Mouse (Mus musculus): ENCODE measurements at regions not wholly inside any gene's neighbourhood (a gene's known extent, or its start where the extent isn't known, plus 50 kb on each side); places are given as distances from the start of the nearest gene placed in this dataset.

- WGBS: 45% methylated on average over 2 of the region's 2 CpGs
- Histone ChIP-seq H3K4me2 (no peak overlapping the region), H3K4me3 (no peak overlapping the region), H3K4me1 (replicated peaks) (no peaks in the 10 kb centered on the region), H3K27me3 (no peaks in the 10 kb centered on the region), H3K9ac (no peak overlapping the region), H3K36me3 (no peaks in the 10 kb centered on the region), H3K27ac (no peak overlapping the region), H3K9me3 (replicated peaks) (no peaks in the 10 kb centered on the region)
- no peak for ATAC-seq (replicated peaks; ENCODE audit: insufficient number of reproducible peaks, insufficient read depth, low FRiP score, low read depth)
Observed at GRCm38 (mm10) chr1:12466255-12466654, 1052.3 kb downstream of the A830018L16Rik start.

GRCm38 (mm10) chr1:12478983-12479763, 1065.3 kb downstream of the A830018L16Rik start:
- Histone ChIP-seq H3K9ac (no peak overlapping the region), H3K27me3 (no peaks in the 10 kb centered on the region), H3K9me3 (replicated peaks) (no peaks in the 10 kb centered on the region), H3K4me2 (no peak overlapping the region), H3K36me3 (no peaks in the 10 kb centered on the region), H3K4me3 (no peak overlapping the region), H3K27ac (peak overlapping the region; percentile 65), H3K4me1 (replicated peaks) (0 out of 2 replicates have a peak, but pooled peaks cover 7% of the 10 kb centered on the region)
- 34% methylated on average over 5 of the region's 5 CpGs for WGBS
- ATAC-seq (replicated peaks; ENCODE audit: insufficient number of reproducible peaks, insufficient read depth, low FRiP score, low read depth): peak; percentile 50; the same call in 1 of the 2 replicates

- H3K4me3 ChIP-seq: no peak overlapping the region
- H3K4me2 ChIP-seq: no peak overlapping the region
- WGBS: 34% methylated on average over 3 of the region's 3 CpGs
- no peak overlapping the region for H3K9ac ChIP-seq
- no peaks in the 10 kb centered on the region for H3K36me3 ChIP-seq
- no peak overlapping the region for H3K27ac ChIP-seq
- H3K27me3 ChIP-seq: no peaks in the 10 kb centered on the region
- peaks cover 8% of the 10 kb centered on the region for H3K4me1 ChIP-seq (replicated peaks)
- H3K9me3 ChIP-seq (replicated peaks): no peaks in the 10 kb centered on the region
- no peak for ATAC-seq (replicated peaks; ENCODE audit: insufficient number of reproducible peaks, insufficient read depth, low FRiP score, low read depth)
Observed at GRCm38 (mm10) chr1:12500442-12500841, 1086.5 kb downstream of the A830018L16Rik start.

DNA sequence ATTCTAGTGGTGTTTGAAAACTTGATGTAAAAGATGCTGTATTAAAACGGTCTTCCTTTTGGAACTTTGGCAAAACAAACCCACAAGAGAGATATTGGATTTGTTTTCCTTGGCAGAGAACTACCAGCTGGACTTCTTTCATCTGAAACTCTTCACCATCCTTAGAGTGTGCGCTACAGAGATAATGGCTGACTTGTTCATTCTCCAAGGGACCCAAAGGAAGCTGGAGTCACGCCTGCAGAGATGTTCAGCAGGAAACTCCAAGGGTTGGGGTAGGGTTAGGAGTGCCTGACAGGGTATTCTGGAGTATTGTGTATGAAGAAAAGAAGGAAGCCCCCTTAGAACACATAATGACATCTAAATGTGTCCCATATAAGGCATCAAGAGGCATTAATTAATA, 1094.1 kb downstream of the A830018L16Rik start:
- no peak overlapping the region for H3K4me2 ChIP-seq
- no peak overlapping the region for H3K4me3 ChIP-seq
- no peak overlapping the region for H3K27ac ChIP-seq
- ATAC-seq (replicated peaks; ENCODE audit: insufficient number of reproducible peaks, insufficient read depth, low FRiP score, low read depth): peak; percentile 62; the same call in 1 of the 2 replicates
- H3K9ac ChIP-seq: no peak overlapping the region
- H3K36me3 ChIP-seq: no peaks in the 10 kb centered on the region
- WGBS: 43% methylated on average over 3 of the region's 3 CpGs
- no peaks in the 10 kb centered on the region for H3K4me1 ChIP-seq (replicated peaks)
- no peaks in the 10 kb centered on the region for H3K9me3 ChIP-seq (replicated peaks)
- H3K27me3 ChIP-seq: no peaks in the 10 kb centered on the region

- no peak for ATAC-seq (replicated peaks; ENCODE audit: insufficient number of reproducible peaks, insufficient read depth, low FRiP score, low read depth)
- Histone ChIP-seq H3K9ac (no peak overlapping the region), H3K27me3 (no peaks in the 10 kb centered on the region), H3K9me3 (replicated peaks) (no peaks in the 10 kb centered on the region), H3K4me3 (no peak overlapping the region), H3K4me2 (no peak overlapping the region), H3K27ac (no peak overlapping the region), H3K4me1 (replicated peaks) (no peaks in the 10 kb centered on the region), H3K36me3 (no peaks in the 10 kb centered on the region)
- WGBS: 69% methylated on average over 10 of the region's 10 CpGs
Observed at GRCm38 (mm10) chr1:12510129-12510816, 1096.4 kb downstream of the A830018L16Rik start.

DNA sequence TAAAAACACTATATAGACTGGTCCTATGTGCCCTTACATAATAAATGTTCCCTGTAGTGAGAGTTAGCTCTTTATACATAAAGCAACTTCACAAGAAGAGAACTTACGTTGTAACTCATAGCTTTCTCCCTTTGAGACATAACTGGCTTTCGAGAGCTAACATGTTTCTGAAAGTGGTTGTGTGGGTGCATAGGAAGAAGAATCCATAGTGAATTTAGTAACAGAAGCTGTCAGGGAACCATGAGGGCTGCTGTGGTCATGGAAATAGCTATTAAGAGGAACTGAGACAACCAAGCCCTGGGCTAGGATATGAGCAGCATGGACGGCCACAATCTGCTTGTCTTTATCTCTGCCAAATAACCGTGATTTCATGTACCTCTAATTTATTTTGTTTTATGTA, 1105.7 kb downstream of the A830018L16Rik start:
- Histone ChIP-seq H3K9ac (no peak overlapping the region), H3K9me3 (replicated peaks) (no peaks in the 10 kb centered on the region), H3K36me3 (no peaks in the 10 kb centered on the region), H3K4me3 (no peak overlapping the region), H3K27ac (no peak overlapping the region), H3K4me1 (replicated peaks) (no peaks in the 10 kb centered on the region), H3K27me3 (no peaks in the 10 kb centered on the region), H3K4me2 (no peak overlapping the region)
- WGBS: 83% methylated on average over 4 of the region's 4 CpGs
- ATAC-seq (replicated peaks; ENCODE audit: insufficient number of reproducible peaks, insufficient read depth, low FRiP score, low read depth): no peak

DNA sequence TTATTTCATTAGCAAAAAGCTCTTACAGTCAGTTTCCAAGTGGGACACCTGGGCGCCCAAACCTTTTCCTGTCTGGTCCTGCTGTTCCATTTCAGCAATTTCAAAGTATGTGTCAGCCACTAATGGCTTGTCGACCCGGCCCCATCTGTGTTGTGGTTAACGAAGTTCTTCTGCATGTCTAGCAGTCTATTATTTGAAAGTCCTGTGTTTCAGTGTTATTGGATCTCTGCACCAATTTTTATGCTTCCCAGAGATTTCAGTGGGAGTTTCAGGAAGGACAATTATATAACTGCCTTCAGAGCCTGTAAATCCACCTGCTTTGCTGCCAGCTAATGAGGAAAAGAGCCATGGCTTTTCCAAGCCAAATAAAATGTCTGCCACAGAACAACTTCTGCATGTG, 1142.0 kb downstream of the A830018L16Rik start:
- Histone ChIP-seq H3K27me3 (no peaks in the 10 kb centered on the region), H3K4me2 (no peak overlapping the region), H3K9ac (no peak overlapping the region), H3K36me3 (no peaks in the 10 kb centered on the region), H3K4me3 (no peak overlapping the region), H3K4me1 (replicated peaks) (no peaks in the 10 kb centered on the region), H3K27ac (no peak overlapping the region), H3K9me3 (replicated peaks) (no peaks in the 10 kb centered on the region)
- WGBS: 83% methylated on average over 4 of the region's 4 CpGs
- ATAC-seq (replicated peaks; ENCODE audit: insufficient number of reproducible peaks, insufficient read depth, low FRiP score, low read depth): no peak

- H3K27me3 ChIP-seq: no peaks in the 10 kb centered on the region
- no peaks in the 10 kb centered on the region for H3K4me1 ChIP-seq (replicated peaks)
- H3K9me3 ChIP-seq (replicated peaks): no peaks in the 10 kb centered on the region
- H3K36me3 ChIP-seq: no peaks in the 10 kb centered on the region
- no peak overlapping the region for H3K4me2 ChIP-seq
- WGBS: 70% methylated on average over 7 of the region's 7 CpGs
- no peak overlapping the region for H3K9ac ChIP-seq
- no peak for ATAC-seq (replicated peaks; ENCODE audit: insufficient number of reproducible peaks, insufficient read depth, low FRiP score, low read depth)
- no peak overlapping the region for H3K4me3 ChIP-seq
- H3K27ac ChIP-seq: no peak overlapping the region
Observed at GRCm38 (mm10) chr1:12571755-12572358, 1158.0 kb downstream of the A830018L16Rik start.

GRCm38 (mm10) chr1:12572770-12573169, 1158.9 kb downstream of the A830018L16Rik start:
- Histone ChIP-seq H3K27ac (no peak overlapping the region), H3K9ac (no peak overlapping the region), H3K4me1 (replicated peaks) (no peaks in the 10 kb centered on the region), H3K4me2 (no peak overlapping the region), H3K4me3 (no peak overlapping the region), H3K9me3 (replicated peaks) (no peaks in the 10 kb centered on the region), H3K36me3 (no peaks in the 10 kb centered on the region), H3K27me3 (no peaks in the 10 kb centered on the region)
- no peak for ATAC-seq (replicated peaks; ENCODE audit: insufficient number of reproducible peaks, insufficient read depth, low FRiP score, low read depth)
- WGBS: 75% methylated on average over 4 of the region's 4 CpGs

GRCm38 (mm10) chr1:12574274-12574673, 1160.4 kb downstream of the A830018L16Rik start:
- H3K36me3 ChIP-seq: no peaks in the 10 kb centered on the region
- H3K4me2 ChIP-seq: no peak overlapping the region
- no peak overlapping the region for H3K4me3 ChIP-seq
- H3K9ac ChIP-seq: no peak overlapping the region
- 72% methylated on average over 5 of the region's 5 CpGs for WGBS
- ATAC-seq (replicated peaks; ENCODE audit: insufficient number of reproducible peaks, insufficient read depth, low FRiP score, low read depth): no peak
- H3K9me3 ChIP-seq (replicated peaks): no peaks in the 10 kb centered on the region
- no peaks in the 10 kb centered on the region for H3K27me3 ChIP-seq
- no peaks in the 10 kb centered on the region for H3K4me1 ChIP-seq (replicated peaks)
- no peak overlapping the region for H3K27ac ChIP-seq

GRCm38 (mm10) chr1:12577027-12577703, 1163.3 kb downstream of the A830018L16Rik start:
- H3K27ac ChIP-seq: no peak overlapping the region
- WGBS: 27% methylated on average over 12 of the region's 13 CpGs
- peaks cover 3% of the 10 kb centered on the region; the same call in 1 of the 2 replicates for H3K4me1 ChIP-seq (replicated peaks)
- no peak overlapping the region for H3K4me2 ChIP-seq
- no peak overlapping the region for H3K9ac ChIP-seq
- H3K9me3 ChIP-seq (replicated peaks): no peaks in the 10 kb centered on the region
- H3K36me3 ChIP-seq: no peaks in the 10 kb centered on the region
- no peak overlapping the region for H3K4me3 ChIP-seq
- no peaks in the 10 kb centered on the region for H3K27me3 ChIP-seq
- no peak for ATAC-seq (replicated peaks; ENCODE audit: insufficient number of reproducible peaks, insufficient read depth, low FRiP score, low read depth)

Measured in heart, embryonic 15.5 days (tissue).